Mouse (Mus musculus) hindbrain, postnatal 0 days (tissue): Measurements from ENCODE around the gene Dusp3. TPM values are rescaled to one million over a fixed set of nuclear protein-coding genes. Genes with fewer than 3 reads are reported as not detected.

Source experiments
- ATAC-seq: fragments of 200-750 bp; cut with Nextera tagmentation; 2 replicates; pipeline ENCODE4 v1.8.0; 2017; ENCODE audit warnings: mild to moderate bottlenecking, moderate TSS enrichment, moderate library complexity
- DNase-seq: peaks from one replicate; pipeline ENCODE4 v3.0.0-alpha.2; 2015; ENCODE audit warnings: low spot score
- H3K27ac ChIP-seq: fragments of 300-500 bp; sonication (generic); 2 replicates; pipeline ENCODE4 v1.5.1; 2014; ENCODE audit warnings: mild to moderate bottlenecking
- H3K27me3 ChIP-seq: fragments of 300-500 bp; sonication (generic); 2 replicates; pipeline ENCODE4 v1.6.1; 2014; ENCODE audit warnings: low read length, mixed read lengths; ENCODE audit not compliant: insufficient read depth
- H3K36me3 ChIP-seq: fragments of 300-500 bp; sonication (generic); 2 replicates; pipeline ENCODE4 v1.6.1; 2014; ENCODE audit warnings: low read length, mixed read lengths; ENCODE audit not compliant: insufficient read depth
- H3K4me1 ChIP-seq: fragments of 300-500 bp; sonication (generic); 2 replicates; pipeline ENCODE4 v1.6.1; 2014; ENCODE audit warnings: antibody characterized with exemption, low read length, mixed read lengths; ENCODE audit not compliant: insufficient read depth
- H3K4me2 ChIP-seq: fragments of 300-500 bp; sonication (generic); 2 replicates; pipeline ENCODE4 v1.6.1; 2014; ENCODE audit warnings: low read depth, mild to moderate bottlenecking, low read length, moderate library complexity, mixed read lengths
- H3K4me3 ChIP-seq: fragments of 300-500 bp; sonication (generic); 2 replicates; pipeline ENCODE4 v1.5.1; 2014; ENCODE audit warnings: low read length
- H3K9ac ChIP-seq: fragments of 300-500 bp; sonication (generic); replicated peaks from 2 replicates; pipeline ENCODE4 v1.6.1; 2014; ENCODE audit warnings: mild to moderate bottlenecking, low read length, moderate library complexity, mixed read lengths
- H3K9me3 ChIP-seq: fragments of 300-500 bp; sonication (generic); 2 replicates; pipeline ENCODE4 v1.6.1; 2016; ENCODE audit warnings: low read length, mixed read lengths
- CTCF ChIP-seq: IDR thresholded peaks from 2 replicates; pipeline ENCODE4 v1.5.1; 2016; ENCODE audit warnings: antibody characterized with exemption, control low read depth, low read depth
- WGBS: fragments of 180-500 bp; shearing (Covaris S2); extraction: QIAGEN DNeasy Blood & Tissue Kit; methylation state at CpG from one replicate; pipeline ENCODE4 v1.1.7; 2014; 5-methylcytosine and 5-hydroxymethylcytosine counted together
- polyA plus RNA-seq: library from polyadenylated mRNA; unstranded; fragments of >200 nt; fragmentation: Nextera tagmentation; extraction: Ambion mirVana; gene quantifications from 2 replicates; pipeline ENCODE4 v1.2.1, GENCODE M21; 2015
- total RNA-seq: library from RNA; depleted of rRNA; stranded (reverse); fragments of >200 nt; gene quantifications from 2 replicates; pipeline ENCODE4 v1.2.3, GENCODE M21; 2014

Dusp3 gene
- total and polyA plus RNA-seq, 2 experiments from 2014 or later = 44.7 to 52.0 TPM

DNA sequence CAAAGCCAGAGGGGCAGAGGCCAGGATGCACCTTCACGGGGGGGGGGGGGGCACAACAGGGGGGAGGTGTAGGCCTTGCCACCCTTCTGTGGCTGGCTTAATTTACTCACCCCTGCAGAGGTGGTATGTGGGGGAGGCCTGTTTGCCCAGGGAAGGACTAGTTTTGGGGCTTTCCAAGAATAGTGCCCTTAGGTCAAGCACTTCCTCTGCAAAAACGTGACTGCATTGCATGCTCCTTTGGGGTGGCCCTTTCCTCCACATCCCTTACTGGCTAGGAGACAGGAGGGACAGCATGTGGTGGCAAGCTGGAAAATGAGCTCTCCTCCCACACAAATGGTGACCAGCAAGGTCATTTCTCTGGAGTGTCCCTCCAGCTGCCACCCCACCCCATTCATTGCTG lies 21.3 kb downstream of the Dusp3 start:
- 0% methylated on average over 2 of the region's 2 CpGs for WGBS
- DNase-seq (no peak), ATAC-seq (no peak)
- Histone ChIP-seq H3K4me3 (no peak overlapping the region), H3K4me1 (0 out of 2 replicates have a peak, but pooled peaks cover 4% of the 10 kb centered on the region), H3K4me2 (no peak overlapping the region), H3K27ac (no peak overlapping the region), H3K9ac (no peak overlapping the region), H3K27me3 (peaks cover 38% of the 10 kb centered on the region), H3K9me3 (no peaks in the 10 kb centered on the region), H3K36me3 (no peaks in the 10 kb centered on the region)
- no peak for TF ChIP-seq CTCF

DNA sequence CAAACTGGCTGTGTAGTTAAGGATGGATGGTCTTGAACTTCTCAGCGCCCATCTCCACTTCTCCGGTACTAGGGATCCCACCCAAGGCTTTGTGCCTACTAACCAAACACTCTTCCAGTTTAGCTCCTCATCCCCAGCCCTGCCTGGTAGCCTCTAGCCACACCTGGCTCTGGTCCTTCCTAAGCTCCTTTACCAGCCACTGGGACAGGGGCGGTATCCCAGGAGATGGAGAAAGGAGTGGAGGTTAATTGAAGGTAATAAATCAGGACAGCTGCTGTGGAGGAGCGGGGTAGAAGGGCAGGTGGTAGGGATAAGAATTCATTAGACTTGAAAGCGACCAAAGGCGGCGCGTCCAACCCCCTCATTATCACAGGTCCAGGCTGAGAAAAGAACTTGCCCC lies 22.2 kb downstream of the Dusp3 start:
- no peak for ATAC-seq
- no peak overlapping the region for H3K9ac ChIP-seq
- H3K4me3 ChIP-seq = no peak overlapping the region
- H3K4me1 ChIP-seq = 0 out of 2 replicates have a peak, but pooled peaks cover 4% of the 10 kb centered on the region
- 10% methylated on average over 8 of the region's 8 CpGs for WGBS
- no peak overlapping the region for H3K27ac ChIP-seq
- H3K9me3 ChIP-seq = no peaks in the 10 kb centered on the region
- peak overlapping the region; percentile 88; the same call in 1 of the 2 replicates for H3K4me2 ChIP-seq
- DNase-seq = no peak
- no peaks in the 10 kb centered on the region for H3K36me3 ChIP-seq
- peaks cover 38% of the 10 kb centered on the region for H3K27me3 ChIP-seq
- no peak for TF ChIP-seq CTCF

DNA sequence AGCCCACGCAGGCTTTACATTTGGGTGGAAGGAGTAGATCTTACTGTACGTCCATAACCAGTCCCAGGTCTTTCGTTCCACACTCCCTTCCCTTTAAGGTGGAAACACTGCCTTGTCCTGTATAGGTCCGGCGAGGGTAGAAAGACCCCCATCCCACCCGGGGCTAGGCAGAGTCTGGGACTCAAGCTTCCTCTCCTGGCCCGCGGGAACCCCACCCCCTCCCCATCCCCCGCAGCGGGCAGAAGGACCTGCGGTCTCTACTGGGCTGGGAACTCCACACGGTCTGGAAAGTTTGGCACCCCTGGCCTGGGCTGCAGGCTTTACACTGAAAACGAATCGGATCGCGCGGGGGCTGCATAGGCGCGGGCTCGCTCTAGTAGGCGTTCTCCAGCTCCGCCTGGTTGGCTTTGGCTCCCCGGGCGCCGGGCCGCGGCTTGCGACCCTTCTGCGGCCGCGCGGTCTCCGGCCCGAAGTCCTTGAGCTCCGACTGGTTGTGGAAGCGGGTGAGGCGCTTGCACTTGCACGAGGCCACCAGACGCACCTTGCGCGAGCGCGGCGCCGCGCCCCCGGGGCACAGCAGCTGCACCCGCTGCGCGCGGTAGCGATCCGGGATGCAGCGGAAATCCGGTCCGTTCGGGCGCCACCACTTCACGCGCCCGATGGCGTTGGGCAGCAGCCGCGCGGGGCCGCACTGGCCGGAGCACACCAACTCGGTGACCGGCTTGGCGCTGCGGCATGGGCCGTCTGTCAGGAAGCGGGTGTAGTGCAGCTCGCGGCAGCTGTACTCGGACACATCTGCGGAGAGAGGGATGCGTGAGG lies 23.1 kb downstream of the Dusp3 start:
- DNase-seq (peak; percentile 68), ATAC-seq (peak; percentile 71; the same call in 1 of the 2 replicates)
- peaks cover 38% of the 10 kb centered on the region for H3K27me3 ChIP-seq
- H3K9ac ChIP-seq = peak overlapping the region; percentile 57
- H3K4me2 ChIP-seq = peak overlapping the region; percentile 88
- H3K36me3 ChIP-seq = no peaks in the 10 kb centered on the region
- H3K4me3 ChIP-seq = peak overlapping the region; percentile 55
- H3K27ac ChIP-seq = no peak overlapping the region
- H3K9me3 ChIP-seq = no peaks in the 10 kb centered on the region
- WGBS = 1% methylated on average over 78 of the region's 78 CpGs
- no peak for TF ChIP-seq CTCF
- 0 out of 2 replicates have a peak, but pooled peaks cover 4% of the 10 kb centered on the region for H3K4me1 ChIP-seq

DNA sequence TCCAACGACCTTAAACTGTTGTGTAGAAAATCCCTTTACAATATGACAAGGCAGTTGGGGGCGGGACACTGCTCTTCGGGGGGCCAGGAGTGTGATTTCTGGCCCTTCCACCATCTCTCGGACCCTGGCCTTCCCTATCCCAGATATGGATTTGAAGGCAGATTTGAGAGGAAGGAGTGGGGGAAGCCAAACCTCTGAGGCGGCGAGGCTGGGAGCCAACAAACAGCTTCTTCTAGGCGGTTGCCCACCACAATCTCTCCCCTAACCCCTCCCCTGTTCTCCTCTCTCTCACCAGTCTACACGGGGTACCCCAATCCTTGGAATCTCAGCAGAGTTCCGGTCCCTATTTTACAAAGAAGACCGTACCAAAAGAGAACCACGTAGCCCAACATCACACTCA lies 23.8 kb downstream of the Dusp3 start:
- peak overlapping the region; percentile 55 for H3K4me3 ChIP-seq
- no peak overlapping the region for H3K27ac ChIP-seq
- 0 out of 2 replicates have a peak, but pooled peaks cover 4% of the 10 kb centered on the region for H3K4me1 ChIP-seq
- WGBS = 2% methylated on average over 11 of the region's 11 CpGs
- no peak for TF ChIP-seq CTCF
- peak overlapping the region; percentile 88 for H3K4me2 ChIP-seq
- H3K36me3 ChIP-seq = no peaks in the 10 kb centered on the region
- H3K9ac ChIP-seq = no peak overlapping the region
- H3K9me3 ChIP-seq = no peaks in the 10 kb centered on the region
- peaks cover 38% of the 10 kb centered on the region for H3K27me3 ChIP-seq
- ATAC-seq = no peak
- DNase-seq = no peak

DNA sequence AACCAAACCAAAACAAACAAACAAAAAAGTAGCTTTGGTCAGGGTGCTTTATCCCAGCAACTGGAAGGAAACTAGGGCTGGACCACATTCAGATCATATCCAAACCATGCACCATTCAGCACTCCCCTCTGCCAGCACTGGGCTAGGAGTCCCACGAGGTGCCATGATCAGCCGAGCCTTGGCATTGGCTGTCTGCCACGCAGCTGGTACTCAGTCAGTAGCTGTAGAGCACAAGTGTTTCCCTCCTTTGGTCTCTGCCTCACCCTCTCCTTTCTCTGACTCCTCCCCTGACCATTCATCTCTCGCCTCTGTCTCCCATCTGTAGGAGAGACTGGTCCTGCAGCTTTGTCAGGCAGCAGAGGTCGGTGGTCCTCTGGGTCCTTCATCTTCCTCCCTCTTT lies 29.3 kb downstream of the Dusp3 start:
- no peak overlapping the region for H3K9ac ChIP-seq
- H3K4me2 ChIP-seq = no peak overlapping the region
- H3K4me1 ChIP-seq = no peaks in the 10 kb centered on the region
- DNase-seq (peak; percentile 53), ATAC-seq (no peak)
- H3K36me3 ChIP-seq = no peaks in the 10 kb centered on the region
- no peak for TF ChIP-seq CTCF
- H3K27me3 ChIP-seq = peaks cover 12% of the 10 kb centered on the region
- H3K27ac ChIP-seq = no peak overlapping the region
- H3K9me3 ChIP-seq = no peaks in the 10 kb centered on the region
- H3K4me3 ChIP-seq = no peak overlapping the region
- 44% methylated on average over 5 of the region's 5 CpGs for WGBS

DNA sequence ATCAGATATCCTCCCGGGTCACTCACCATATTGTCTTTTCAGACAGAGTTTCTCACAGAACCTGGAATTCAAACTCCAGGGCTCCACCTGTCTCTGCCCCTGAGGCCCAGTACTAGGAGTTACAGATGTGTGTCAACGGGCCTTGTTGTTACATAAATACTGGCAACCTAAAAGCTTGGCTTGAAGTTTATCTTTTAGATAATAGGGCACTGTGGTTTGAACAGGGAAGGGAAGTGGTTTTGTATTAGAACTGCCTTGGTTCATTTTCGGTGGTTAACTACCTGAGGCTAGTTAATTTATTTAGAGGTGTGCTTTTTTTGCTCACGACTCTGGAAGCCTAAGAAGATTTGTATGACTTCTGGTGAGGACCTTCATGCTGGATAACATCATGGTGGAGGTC lies 33.4 kb downstream of the Dusp3 start:
- no peak overlapping the region for H3K27ac ChIP-seq
- ATAC-seq (no peak), DNase-seq (no peak)
- no peak overlapping the region for H3K4me2 ChIP-seq
- no peaks in the 10 kb centered on the region for H3K27me3 ChIP-seq
- no peak overlapping the region for H3K4me3 ChIP-seq
- no peaks in the 10 kb centered on the region; the same call in 1 of the 2 replicates for H3K4me1 ChIP-seq
- TF ChIP-seq CTCF = no peak
- H3K36me3 ChIP-seq = no peaks in the 10 kb centered on the region
- WGBS = 75% methylated on average over 4 of the region's 4 CpGs
- H3K9me3 ChIP-seq = no peaks in the 10 kb centered on the region
- H3K9ac ChIP-seq = no peak overlapping the region
